Mouse (Mus musculus): ENCODE results near the gene Apobec3. TPM values are rescaled to one million over a fixed set of nuclear protein-coding genes. Genes with fewer than 3 reads are reported as not detected.

The Apobec3 gene
- polyA plus RNA-seq (2015; fragmentation: Nextera tagmentation; extraction: Ambion mirVana), result 4.3 and 5.7 TPM in 2 replicates

GRCm38 (mm10) chr15:79891436-79892212 is at the start of gene Apobec3:
Gene Apobec3, plus strand, starts transcription at chr15:79891659.
- 3% methylated on average over 20 of the region's 20 CpGs for WGBS
- peaks cover 9% of the 10 kb centered on the region for H3K4me1 ChIP-seq (replicated peaks)
- H3K36me3 ChIP-seq, result no peaks in the 10 kb centered on the region
- peaks cover 6% of the 10 kb centered on the region; the same call in 1 of the 2 replicates for H3K27me3 ChIP-seq
- no peak within 1 kb of the TSS for H3K27ac ChIP-seq (replicated peaks)
- no peak within 1 kb of the TSS for H3K9ac ChIP-seq
- ATAC-seq (ENCODE audit: low FRiP score, low read depth), result no peak
- peak within 1 kb of the TSS; percentile 54 for H3K4me2 ChIP-seq
- H3K9me3 ChIP-seq, result no peaks in the 10 kb centered on the region
- peak within 1 kb of the TSS; percentile 29 for H3K4me3 ChIP-seq

GRCm38 (mm10) chr15:79842985-79843384 is 48.5 kb upstream of the Apobec3 start:
- Histone ChIP-seq H3K9me3 (no peaks in the 10 kb centered on the region), H3K4me3 (no peak overlapping the region), H3K36me3 (no peaks in the 10 kb centered on the region), H3K27ac (replicated peaks) (no peak overlapping the region), H3K27me3 (no peaks in the 10 kb centered on the region), H3K9ac (no peak overlapping the region), H3K4me1 (replicated peaks) (peaks cover 4% of the 10 kb centered on the region), H3K4me2 (no peak overlapping the region)
- ATAC-seq (ENCODE audit: low FRiP score, low read depth), result no peak
- 92% methylated on average over 3 of the region's 3 CpGs for WGBS

GRCm38 (mm10) chr15:79845986-79846385 is 45.5 kb upstream of the Apobec3 start:
- H3K36me3 ChIP-seq, result no peaks in the 10 kb centered on the region
- 54% methylated on average over 4 of the region's 4 CpGs for WGBS
- no peak for ATAC-seq (ENCODE audit: low FRiP score, low read depth)
- H3K9ac ChIP-seq, result no peak overlapping the region
- peaks cover 4% of the 10 kb centered on the region for H3K4me1 ChIP-seq (replicated peaks)
- no peaks in the 10 kb centered on the region for H3K9me3 ChIP-seq
- H3K4me2 ChIP-seq, result no peak overlapping the region
- no peak overlapping the region for H3K4me3 ChIP-seq
- no peaks in the 10 kb centered on the region for H3K27me3 ChIP-seq
- H3K27ac ChIP-seq (replicated peaks), result no peak overlapping the region

- no peaks in the 10 kb centered on the region for H3K27me3 ChIP-seq
- peaks cover 4% of the 10 kb centered on the region for H3K4me1 ChIP-seq (replicated peaks)
- no peak overlapping the region for H3K9ac ChIP-seq
- no peaks in the 10 kb centered on the region for H3K9me3 ChIP-seq
- 29% methylated on average over 5 of the region's 5 CpGs for WGBS
- H3K4me3 ChIP-seq, result no peak overlapping the region
- no peak overlapping the region for H3K27ac ChIP-seq (replicated peaks)
- no peak for ATAC-seq (ENCODE audit: low FRiP score, low read depth)
- H3K4me2 ChIP-seq, result no peak overlapping the region
- no peaks in the 10 kb centered on the region for H3K36me3 ChIP-seq
Measured at GRCm38 (mm10) chr15:79847100-79847499, 44.4 kb upstream of the Apobec3 start.

- no peak overlapping the region for H3K9ac ChIP-seq
- no peak for ATAC-seq (ENCODE audit: low FRiP score, low read depth)
- H3K9me3 ChIP-seq, result no peaks in the 10 kb centered on the region
- H3K36me3 ChIP-seq, result no peaks in the 10 kb centered on the region
- H3K27me3 ChIP-seq, result no peaks in the 10 kb centered on the region
- no peak overlapping the region for H3K4me2 ChIP-seq
- H3K4me1 ChIP-seq (replicated peaks), result peaks cover 4% of the 10 kb centered on the region
- H3K4me3 ChIP-seq, result no peak overlapping the region
- 93% methylated on average over 2 of the region's 2 CpGs for WGBS
- no peak overlapping the region for H3K27ac ChIP-seq (replicated peaks)
Measured at GRCm38 (mm10) chr15:79850143-79850542, 41.3 kb upstream of the Apobec3 start.

GRCm38 (mm10) chr15:79858979-79859378 is 32.5 kb upstream of the Apobec3 start:
- Histone ChIP-seq H3K27ac (replicated peaks) (no peak overlapping the region), H3K4me3 (no peak overlapping the region), H3K9me3 (no peaks in the 10 kb centered on the region), H3K4me2 (no peak overlapping the region), H3K36me3 (no peaks in the 10 kb centered on the region), H3K9ac (no peak overlapping the region), H3K27me3 (no peaks in the 10 kb centered on the region), H3K4me1 (replicated peaks) (no peaks in the 10 kb centered on the region)
- WGBS, result 94% methylated on average over 5 of the region's 5 CpGs
- ATAC-seq (ENCODE audit: low FRiP score, low read depth), result no peak

- Histone ChIP-seq H3K36me3 (no peaks in the 10 kb centered on the region), H3K9ac (no peak overlapping the region), H3K4me1 (replicated peaks) (no peaks in the 10 kb centered on the region), H3K9me3 (no peaks in the 10 kb centered on the region), H3K4me2 (no peak overlapping the region), H3K27me3 (no peaks in the 10 kb centered on the region), H3K27ac (replicated peaks) (no peak overlapping the region), H3K4me3 (no peak overlapping the region)
- ATAC-seq (ENCODE audit: low FRiP score, low read depth), result no peak
- 92% methylated on average over 9 of the region's 9 CpGs for WGBS
Measured at GRCm38 (mm10) chr15:79859821-79860220, 31.6 kb upstream of the Apobec3 start.

GRCm38 (mm10) chr15:79867260-79868002 is 24.0 kb upstream of the Apobec3 start:
- WGBS, result 83% methylated on average over 3 of the region's 3 CpGs
- Histone ChIP-seq H3K36me3 (no peaks in the 10 kb centered on the region), H3K27ac (replicated peaks) (no peak overlapping the region), H3K4me1 (replicated peaks) (no peaks in the 10 kb centered on the region), H3K9me3 (no peaks in the 10 kb centered on the region), H3K27me3 (no peaks in the 10 kb centered on the region), H3K9ac (no peak overlapping the region), H3K4me3 (no peak overlapping the region), H3K4me2 (no peak overlapping the region)
- no peak for ATAC-seq (ENCODE audit: low FRiP score, low read depth)

- H3K4me3 ChIP-seq, result no peak overlapping the region
- WGBS, result 89% methylated on average over 8 of the region's 8 CpGs
- no peaks in the 10 kb centered on the region for H3K9me3 ChIP-seq
- no peak for ATAC-seq (ENCODE audit: low FRiP score, low read depth)
- H3K9ac ChIP-seq, result no peak overlapping the region
- H3K4me2 ChIP-seq, result no peak overlapping the region
- H3K27ac ChIP-seq (replicated peaks), result no peak overlapping the region
- H3K4me1 ChIP-seq (replicated peaks), result no peaks in the 10 kb centered on the region
- no peaks in the 10 kb centered on the region for H3K36me3 ChIP-seq
- no peaks in the 10 kb centered on the region for H3K27me3 ChIP-seq
Measured at GRCm38 (mm10) chr15:79873545-79873944, 17.9 kb upstream of the Apobec3 start.

GRCm38 (mm10) chr15:79873995-79874394 is 17.5 kb upstream of the Apobec3 start:
- Histone ChIP-seq H3K9ac (no peak overlapping the region), H3K4me3 (no peak overlapping the region), H3K9me3 (no peaks in the 10 kb centered on the region), H3K4me1 (replicated peaks) (no peaks in the 10 kb centered on the region), H3K36me3 (no peaks in the 10 kb centered on the region), H3K27ac (replicated peaks) (no peak overlapping the region), H3K4me2 (no peak overlapping the region), H3K27me3 (no peaks in the 10 kb centered on the region)
- 67% methylated on average over 2 of the region's 2 CpGs for WGBS
- ATAC-seq (ENCODE audit: low FRiP score, low read depth), result no peak

- 85% methylated on average over 18 of the region's 18 CpGs for WGBS
Measured at GRCm38 (mm10) chr15:79875261-79875995, 16.0 kb upstream of the Apobec3 start.

GRCm38 (mm10) chr15:79878725-79879136 is 12.7 kb upstream of the Apobec3 start:
- Histone ChIP-seq H3K27me3 (no peaks in the 10 kb centered on the region), H3K27ac (replicated peaks) (peak overlapping the region; percentile 56), H3K4me1 (replicated peaks) (peaks cover 17% of the 10 kb centered on the region), H3K36me3 (no peaks in the 10 kb centered on the region), H3K4me3 (no peak overlapping the region), H3K9me3 (no peaks in the 10 kb centered on the region), H3K4me2 (no peak overlapping the region), H3K9ac (no peak overlapping the region)
- WGBS, result 66% methylated on average over 6 of the region's 6 CpGs
- ATAC-seq (ENCODE audit: low FRiP score, low read depth), result no peak

More at GRCm38 (mm10) chr15:79875261-79875995, 16.0 kb upstream of the Apobec3 start:
- no peaks in the 10 kb centered on the region for H3K27me3 ChIP-seq
- H3K36me3 ChIP-seq, result no peaks in the 10 kb centered on the region
- peaks cover 6% of the 10 kb centered on the region; the same call in 1 of the 2 replicates for H3K4me1 ChIP-seq (replicated peaks)
- H3K4me2 ChIP-seq, result no peak overlapping the region
- H3K9me3 ChIP-seq, result no peaks in the 10 kb centered on the region
- no peak overlapping the region for H3K4me3 ChIP-seq
- no peak for ATAC-seq (ENCODE audit: low FRiP score, low read depth)
- H3K9ac ChIP-seq, result no peak overlapping the region
- H3K27ac ChIP-seq (replicated peaks), result no peak overlapping the region

Data from hindbrain, embryonic 15.5 days (tissue).